Mouse (Mus musculus): Measurements from ENCODE around the gene Tmbim7. TPM values are rescaled to one million over a fixed set of nuclear protein-coding genes. Genes with fewer than 3 reads are reported as not detected.
A peak's percentile ranks its signal among the peaks of the same experiment; 100 is the strongest.
"Not testable (repeated sequence)": the region's sequence is repeated elsewhere in the genome, so short reads cannot be mapped to it uniquely, and the experiment has no call there.

Tmbim7 gene
- total RNA-seq (2015; ENCODE audit: low replicate concordance) (not detected in 2 replicates), total RNA-seq (2017; ENCODE audit: low replicate concordance) (not detected in 2 replicates)

DNA sequence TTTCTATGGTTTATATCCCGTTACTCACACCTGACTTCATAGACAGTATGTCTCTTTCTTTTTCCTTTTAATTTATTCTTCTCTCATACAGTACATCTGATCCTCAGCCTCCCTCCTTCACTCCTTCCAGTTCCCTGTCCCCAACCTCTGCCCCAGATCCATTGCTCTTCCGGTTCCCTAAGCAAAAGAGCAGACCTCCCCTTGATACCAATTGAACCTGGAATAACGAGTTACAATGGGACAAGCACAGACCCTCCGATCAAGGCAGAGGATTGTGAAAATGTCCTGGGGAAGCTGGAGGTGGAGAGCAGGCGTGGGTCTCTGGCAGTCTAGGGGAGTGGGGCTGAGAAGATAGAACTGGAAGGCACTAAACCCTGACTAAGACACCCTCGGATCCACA is at the start of gene Tmbim7:
Tmbim7 (plus strand) TSS at position 301 of the 400 bp plus-strand sequence.
- ATAC-seq (replicated peaks; ENCODE audit: low FRiP score, poor library complexity, severe bottlenecking): no peak

DNA sequence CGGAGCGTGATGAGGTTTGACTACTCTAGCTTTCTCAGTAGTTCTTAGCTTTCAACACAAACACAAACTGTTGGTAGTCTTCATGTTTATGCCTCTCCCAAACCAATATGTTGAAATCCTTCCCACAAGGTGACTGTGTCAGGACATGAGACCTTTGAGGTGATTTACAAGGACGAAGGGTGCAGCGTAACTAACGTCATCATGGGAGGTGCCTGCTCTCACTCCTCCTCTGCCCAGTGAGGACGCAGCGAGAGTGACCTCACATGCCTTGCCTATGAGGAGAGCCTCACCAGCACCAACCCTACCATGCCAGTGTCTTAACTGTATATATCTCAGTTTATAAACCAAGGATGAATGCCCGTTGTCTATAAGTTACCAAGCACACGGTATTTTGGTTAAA is 43.9 kb upstream of the Tmbim7 start:
- ATAC-seq (replicated peaks; ENCODE audit: low FRiP score, poor library complexity, severe bottlenecking): no peak

DNA sequence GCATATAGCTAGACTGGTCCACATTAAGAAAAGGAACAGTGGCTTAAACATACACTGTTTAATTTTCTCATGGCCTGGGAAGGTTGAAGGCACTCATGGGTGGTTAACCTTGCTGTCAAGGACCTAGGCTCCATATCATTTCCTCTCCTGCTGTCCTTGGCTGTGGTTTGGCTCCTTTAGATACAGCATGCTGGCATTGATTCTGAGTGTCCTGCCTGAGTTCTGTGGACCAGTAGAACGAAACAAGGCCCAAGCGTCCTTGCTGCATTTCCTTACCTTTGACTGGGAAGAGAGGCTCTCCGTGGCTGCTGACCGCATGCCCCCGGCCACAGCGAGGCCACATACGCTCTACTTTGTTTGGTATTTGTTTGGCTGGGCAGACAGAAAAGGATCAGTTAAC is 41.7 kb upstream of the Tmbim7 start:
- no peak for ATAC-seq (replicated peaks; ENCODE audit: low FRiP score, poor library complexity, severe bottlenecking)

DNA sequence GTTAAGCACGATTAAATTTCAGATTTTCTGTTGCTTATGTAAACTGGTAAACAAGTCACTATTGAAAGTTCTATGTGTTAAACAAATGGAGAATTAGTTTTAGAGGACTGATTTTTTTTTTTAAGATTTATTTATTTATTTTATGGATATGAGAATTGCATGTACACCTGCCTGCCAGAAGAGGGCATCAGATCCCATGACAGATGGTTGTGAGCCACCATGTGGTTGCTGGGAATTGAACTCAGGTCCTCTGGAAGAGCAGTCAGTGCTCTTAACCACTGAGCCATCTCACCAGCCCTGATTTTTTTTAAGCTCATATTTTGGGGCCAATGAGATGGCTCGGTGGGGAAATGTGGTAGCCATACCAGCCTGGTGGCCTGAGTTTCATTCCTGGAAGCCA is 39.1 kb upstream of the Tmbim7 start:
- ATAC-seq (replicated peaks; ENCODE audit: low FRiP score, poor library complexity, severe bottlenecking): not testable (repeated sequence)

DNA sequence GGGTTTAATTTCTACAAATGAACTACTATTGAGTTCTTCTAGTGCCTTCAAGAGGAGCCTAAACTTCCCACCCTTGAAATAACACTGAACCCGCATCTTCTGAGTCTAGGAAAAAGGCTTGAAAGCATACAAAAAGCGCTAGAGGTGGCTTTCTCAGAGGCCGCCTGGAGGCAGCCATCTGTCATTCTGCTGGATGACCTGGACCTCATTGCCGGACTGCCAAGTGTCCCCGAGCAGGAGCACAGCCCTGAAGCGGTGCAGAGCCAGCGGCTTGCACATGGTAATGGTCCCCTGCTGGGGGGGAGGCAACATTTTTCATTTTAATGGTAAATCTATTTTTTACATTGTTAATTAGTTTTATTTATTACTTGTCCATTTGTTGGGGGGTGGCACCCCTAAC is 30.5 kb upstream of the Tmbim7 start:
- no peak for ATAC-seq (replicated peaks; ENCODE audit: low FRiP score, poor library complexity, severe bottlenecking)

DNA sequence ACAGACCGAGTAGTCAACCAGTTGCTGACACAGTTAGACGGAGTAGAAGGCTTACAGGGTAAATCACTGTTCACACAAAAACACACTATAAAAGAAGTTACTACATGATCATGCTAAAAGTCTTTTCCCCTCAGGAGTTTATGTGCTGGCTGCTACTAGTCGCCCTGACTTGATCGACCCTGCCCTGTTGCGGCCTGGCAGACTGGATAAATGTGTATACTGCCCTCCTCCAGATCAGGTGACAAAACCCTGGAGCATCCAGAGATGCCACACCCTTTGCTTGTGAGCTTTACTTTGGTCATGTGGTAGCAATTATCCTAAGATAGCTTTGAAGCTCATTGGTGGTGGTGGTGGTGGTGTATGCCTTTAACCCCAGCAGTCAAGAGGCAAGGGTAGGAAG is 20.9 kb upstream of the Tmbim7 start:
- no peak for ATAC-seq (replicated peaks; ENCODE audit: low FRiP score, poor library complexity, severe bottlenecking)

DNA sequence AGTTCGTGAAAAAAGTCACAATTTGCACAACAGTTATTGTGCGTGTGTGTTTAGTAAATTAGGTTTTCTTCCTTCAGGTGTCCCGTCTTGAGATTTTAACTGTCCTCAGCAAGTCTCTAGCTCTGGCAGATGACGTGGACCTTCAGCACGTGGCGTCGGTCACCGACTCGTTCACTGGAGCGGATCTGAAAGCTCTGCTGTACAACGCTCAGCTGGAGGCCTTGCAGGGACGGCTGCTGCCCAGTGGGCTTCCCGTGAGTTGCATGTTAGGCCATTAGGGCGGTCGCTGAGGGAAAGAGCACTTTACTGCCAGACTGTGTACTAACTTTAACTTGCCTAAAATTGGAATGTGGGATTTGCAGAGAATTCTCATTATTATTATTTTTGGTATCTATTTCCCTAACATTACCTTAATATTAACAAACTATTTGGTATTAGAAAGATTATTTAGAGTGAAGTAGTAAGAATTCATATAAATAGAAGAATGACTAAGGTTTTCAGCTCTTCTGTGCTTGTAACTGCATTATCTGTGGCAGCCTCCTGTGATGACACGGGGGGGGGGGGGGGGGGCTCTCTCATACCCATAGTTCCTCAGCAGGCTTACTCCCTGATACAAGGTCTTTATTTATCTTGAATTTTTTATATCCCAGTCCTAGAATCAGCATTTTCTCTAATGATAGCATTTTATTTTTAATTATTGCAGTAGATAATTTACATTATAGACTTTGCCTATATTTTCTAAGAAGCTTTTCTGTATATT is 19.3 kb upstream of the Tmbim7 start:
- ATAC-seq (replicated peaks; ENCODE audit: low FRiP score, poor library complexity, severe bottlenecking): no peak

DNA sequence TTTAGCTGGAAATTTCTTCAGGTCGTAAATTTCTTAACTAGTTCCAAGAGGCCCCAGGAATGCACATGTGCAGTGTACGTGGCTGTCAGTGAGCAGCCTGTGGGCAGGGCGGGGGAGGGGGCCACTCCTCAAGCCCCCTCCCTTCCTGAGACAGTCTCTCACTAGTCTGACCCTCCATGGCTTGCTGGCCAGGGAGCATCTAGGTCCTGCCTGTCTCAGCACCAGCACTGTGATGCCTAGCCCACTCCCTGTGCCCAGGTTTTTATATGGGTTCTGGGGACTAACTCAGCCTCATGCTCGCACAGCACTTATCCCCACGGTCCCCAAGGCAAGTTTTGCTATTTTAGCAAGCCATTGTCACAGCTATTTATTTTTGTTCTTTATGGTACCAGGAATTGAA is 18.7 kb upstream of the Tmbim7 start:
- ATAC-seq (replicated peaks; ENCODE audit: low FRiP score, poor library complexity, severe bottlenecking): no peak

DNA sequence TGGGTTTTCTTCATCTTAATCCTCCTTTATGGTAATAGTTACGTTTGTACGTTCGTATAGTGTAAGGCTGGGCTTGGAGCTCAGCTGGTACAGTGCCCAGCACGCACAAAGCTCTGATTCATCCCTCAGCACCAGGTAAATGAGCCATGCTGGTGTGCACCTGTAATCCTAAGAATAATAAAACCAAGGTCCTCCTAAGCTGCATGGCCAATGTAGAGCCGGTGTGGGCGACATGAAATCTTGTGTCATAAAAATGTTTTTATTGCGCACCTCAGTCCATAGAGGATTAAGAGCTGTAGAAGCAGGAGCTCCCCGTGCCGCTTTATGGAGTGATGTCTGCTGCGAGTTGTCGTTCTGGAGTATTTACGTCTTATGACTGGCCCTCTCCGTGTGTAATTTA is 17.7 kb upstream of the Tmbim7 start:
- no peak for ATAC-seq (replicated peaks; ENCODE audit: low FRiP score, poor library complexity, severe bottlenecking)

DNA sequence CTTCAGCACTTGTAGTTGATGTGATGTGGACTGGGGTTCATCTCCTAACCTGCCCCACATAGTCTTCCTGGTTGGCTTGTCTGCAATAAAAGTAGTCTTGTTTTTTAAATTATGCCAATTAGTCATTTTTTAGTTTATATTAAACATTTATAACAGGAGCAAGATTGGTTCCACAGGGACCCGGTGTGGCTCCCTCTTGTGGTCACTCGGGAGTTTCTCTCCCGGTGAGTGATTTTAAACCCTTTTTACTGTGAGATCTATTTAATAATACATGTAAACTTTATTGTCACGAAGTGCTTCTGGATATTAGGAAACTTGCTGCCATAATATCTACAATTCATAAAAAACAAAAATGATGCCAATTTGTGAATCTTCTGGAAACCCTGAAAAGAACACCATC is 17.0 kb upstream of the Tmbim7 start:
- ATAC-seq (replicated peaks; ENCODE audit: low FRiP score, poor library complexity, severe bottlenecking): 0 out of 2 replicates have a peak, but pooled peaks have one; percentile 72

DNA sequence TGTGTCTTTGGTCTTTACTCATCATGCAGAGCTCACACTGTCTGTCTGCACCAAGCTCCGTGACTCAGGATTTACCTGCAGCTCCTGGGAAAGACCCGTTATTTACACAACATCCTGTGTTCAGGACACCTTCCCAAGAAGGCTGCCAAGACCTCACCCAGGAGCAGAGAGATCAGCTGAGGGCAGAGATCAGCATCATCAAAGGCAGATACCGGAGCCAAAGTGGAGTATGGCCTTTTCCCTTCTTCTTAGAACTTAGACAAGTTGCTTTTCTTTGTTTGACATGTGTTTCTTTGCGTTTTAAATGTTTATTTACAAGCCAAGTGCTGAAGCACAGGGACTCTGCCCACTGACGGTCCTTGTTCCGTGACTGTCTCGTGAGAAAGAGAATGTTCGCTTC is 15.7 kb upstream of the Tmbim7 start:
- no peak for ATAC-seq (replicated peaks; ENCODE audit: low FRiP score, poor library complexity, severe bottlenecking)

DNA sequence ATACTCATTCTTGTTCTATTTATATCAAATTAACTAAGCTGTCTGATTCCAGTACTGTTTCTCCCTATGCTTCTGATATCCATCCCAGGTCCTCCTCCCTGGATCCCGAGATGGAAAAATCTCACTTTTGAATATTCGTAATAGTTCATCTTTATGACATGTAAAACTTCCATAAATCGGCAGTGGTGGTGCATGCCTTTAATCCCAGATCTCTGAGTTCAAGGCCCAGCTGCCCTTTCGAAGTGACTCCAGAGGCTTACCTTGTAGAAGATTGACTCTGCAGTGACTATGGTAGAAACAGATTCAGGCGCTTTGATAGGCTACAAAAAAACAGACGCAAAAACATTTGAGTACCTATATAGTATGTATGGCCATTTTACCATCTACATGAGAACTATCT is 6.4 kb upstream of the Tmbim7 start:
- no peak for ATAC-seq (replicated peaks; ENCODE audit: low FRiP score, poor library complexity, severe bottlenecking)

DNA sequence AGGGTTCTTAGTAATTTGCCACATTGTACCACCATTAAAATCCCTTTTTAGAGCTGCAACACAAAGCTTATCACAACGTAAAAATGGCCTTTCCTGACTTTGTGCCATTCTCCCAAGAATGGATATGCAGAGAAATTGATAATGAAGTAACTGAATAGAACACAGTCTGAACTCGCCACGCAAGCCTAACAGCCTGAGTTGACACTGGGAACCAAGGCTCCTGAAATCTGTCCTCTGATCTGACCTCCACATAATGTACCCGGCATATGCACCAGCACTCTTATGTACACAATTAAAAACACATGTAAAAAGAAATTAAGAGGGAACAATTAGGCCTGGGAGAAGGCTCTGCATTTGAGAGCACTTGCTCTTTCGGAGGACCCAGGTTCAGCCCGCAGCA is 5.7 kb upstream of the Tmbim7 start:
- no peak for ATAC-seq (replicated peaks; ENCODE audit: low FRiP score, poor library complexity, severe bottlenecking)

DNA sequence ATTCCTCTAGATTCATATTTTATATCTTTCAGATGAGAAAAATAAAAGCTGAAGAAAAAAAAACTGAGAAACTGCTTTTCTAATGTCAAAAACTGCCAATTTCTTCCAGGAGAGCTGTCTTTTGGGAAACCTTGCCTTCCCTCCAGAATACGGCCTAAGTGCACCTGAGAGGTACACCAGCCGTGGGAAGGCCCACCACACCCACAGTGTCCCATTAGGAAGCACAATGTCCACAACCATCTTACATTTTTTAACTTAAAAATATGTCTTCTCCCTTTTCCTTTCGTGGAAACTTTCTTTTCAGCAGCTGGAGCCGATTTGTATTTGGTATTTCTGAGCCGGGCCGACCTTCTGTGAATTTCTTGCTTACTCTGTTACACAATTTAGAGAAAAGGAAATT is 4.4 kb upstream of the Tmbim7 start:
- peak; percentile 53; the same call in 1 of the 2 replicates for ATAC-seq (replicated peaks; ENCODE audit: low FRiP score, poor library complexity, severe bottlenecking)

DNA sequence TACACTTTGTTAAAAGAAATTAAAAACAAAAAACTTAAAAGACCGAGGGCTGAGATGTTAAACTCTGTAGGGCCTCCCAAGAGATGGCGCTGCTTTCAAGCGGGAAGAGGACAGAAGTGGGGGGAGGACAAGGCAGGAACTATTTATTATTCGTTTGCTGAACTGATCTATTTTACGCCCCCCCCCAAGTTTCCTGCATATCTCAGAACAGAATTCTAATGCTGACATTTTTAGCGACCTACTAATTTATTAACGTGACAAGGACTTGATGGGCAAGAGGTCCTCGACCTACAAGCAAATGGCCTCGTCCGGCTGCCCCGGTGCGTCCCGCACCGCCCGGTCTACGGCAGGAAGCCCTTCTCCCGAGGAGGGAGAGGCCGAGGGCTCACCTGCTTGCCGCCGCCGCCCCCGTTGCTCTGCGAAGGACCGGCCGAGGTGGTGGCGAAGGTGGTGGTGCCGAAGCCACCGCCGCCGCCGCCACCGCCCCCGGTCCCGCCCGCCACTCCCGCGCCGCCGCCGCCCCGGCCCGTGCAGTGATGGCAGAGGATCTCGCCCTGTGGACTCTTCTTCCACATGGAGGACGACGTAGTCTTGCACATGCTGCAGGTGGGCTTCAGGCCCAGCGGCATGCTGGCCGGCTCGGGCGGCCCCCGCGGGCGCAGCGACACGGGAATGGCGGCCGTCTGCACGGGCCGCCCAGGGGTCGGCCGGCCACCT is 3.8 kb upstream of the Tmbim7 start:
- peak; percentile 74 for ATAC-seq (replicated peaks; ENCODE audit: low FRiP score, poor library complexity, severe bottlenecking)

DNA sequence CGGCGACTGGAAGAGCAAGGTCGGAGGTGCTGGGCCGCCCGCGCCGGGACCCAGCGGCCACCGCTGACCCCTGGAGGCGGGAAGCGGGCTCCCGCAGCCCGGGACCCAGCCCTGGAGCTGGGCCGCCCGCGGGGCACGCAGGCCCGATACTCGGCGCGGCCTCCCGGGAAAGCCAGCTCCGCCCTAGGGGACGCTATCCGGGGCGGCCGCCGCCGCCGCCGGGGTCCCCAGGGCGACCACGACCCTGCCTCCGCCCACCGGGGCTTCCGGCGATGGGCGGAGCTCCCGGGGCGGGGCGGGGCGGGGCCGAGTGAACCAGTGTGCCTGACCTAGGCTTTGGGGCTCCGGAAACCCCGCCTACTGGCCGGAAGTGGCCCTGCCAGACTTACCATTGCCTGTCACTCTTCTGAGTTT is 3.3 kb upstream of the Tmbim7 start:
- peak; percentile 94 for ATAC-seq (replicated peaks; ENCODE audit: low FRiP score, poor library complexity, severe bottlenecking)

DNA sequence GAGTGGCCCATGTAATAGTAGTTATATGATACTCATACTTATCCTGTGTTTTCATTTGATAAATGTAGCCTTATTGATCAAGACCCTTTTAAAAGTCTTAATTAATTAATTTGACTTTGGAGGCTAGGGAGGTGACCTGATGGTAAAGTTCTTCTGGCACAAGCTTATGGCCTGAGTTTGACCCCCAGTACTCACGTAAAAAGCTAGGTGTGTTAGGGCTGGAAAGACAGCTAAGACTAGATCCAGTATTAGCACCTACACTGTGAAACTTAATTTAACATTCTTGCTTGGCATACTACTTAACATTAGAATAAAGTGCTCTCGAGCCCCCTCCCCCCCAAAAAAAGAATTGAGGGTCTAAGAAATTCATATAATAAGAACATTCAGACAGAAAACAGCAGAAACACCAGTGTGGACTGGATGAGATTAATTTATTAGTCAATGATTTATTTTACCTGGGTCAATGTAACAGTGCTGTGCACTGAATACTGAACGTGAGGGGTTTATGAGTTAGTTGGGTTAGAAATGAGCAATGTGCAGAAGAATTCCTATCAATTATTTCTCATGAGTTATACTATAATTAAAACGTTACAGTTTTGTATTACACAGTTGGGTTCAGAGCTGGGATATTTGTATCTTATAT is 2.7 kb upstream of the Tmbim7 start:
- ATAC-seq (replicated peaks; ENCODE audit: low FRiP score, poor library complexity, severe bottlenecking): no peak

DNA sequence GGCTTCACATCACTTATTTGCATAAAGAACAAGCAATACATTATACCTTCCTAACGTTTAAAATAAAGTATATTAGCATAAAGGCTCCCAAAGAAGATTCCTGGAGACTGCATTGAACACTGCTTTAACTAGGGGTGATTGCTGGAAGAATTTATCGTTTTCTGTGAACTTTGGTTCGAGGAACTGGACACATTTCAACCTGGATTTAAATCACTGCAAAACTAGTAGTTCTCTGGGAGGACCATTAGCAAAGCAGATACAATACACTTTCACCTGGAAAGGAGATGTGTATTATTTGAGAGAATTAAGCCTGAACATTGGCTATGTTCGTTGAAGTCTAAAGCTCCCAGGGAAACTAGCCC is 2.2 kb upstream of the Tmbim7 start:
- ATAC-seq (replicated peaks; ENCODE audit: low FRiP score, poor library complexity, severe bottlenecking): no peak

DNA sequence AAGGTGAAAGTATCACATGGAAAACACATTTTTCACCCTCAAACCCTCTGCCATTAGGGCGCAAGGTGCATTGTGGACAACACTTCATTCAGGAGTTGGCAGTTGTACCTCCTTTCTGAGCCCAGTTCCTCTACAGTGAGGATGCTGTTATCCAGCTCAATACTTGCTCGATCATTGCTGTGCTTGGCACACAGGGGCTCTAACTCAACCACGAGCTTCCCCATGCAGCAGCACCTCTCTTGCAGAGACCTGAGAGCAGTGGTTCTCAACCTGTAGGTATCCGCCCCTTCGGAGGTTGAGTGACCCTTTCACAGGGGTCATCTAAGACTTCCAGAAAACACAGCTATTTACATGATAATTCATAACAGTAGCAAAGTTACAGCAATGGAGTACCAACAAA is 640 bp downstream of the Tmbim7 start:
- ATAC-seq (replicated peaks; ENCODE audit: low FRiP score, poor library complexity, severe bottlenecking): no peak

DNA sequence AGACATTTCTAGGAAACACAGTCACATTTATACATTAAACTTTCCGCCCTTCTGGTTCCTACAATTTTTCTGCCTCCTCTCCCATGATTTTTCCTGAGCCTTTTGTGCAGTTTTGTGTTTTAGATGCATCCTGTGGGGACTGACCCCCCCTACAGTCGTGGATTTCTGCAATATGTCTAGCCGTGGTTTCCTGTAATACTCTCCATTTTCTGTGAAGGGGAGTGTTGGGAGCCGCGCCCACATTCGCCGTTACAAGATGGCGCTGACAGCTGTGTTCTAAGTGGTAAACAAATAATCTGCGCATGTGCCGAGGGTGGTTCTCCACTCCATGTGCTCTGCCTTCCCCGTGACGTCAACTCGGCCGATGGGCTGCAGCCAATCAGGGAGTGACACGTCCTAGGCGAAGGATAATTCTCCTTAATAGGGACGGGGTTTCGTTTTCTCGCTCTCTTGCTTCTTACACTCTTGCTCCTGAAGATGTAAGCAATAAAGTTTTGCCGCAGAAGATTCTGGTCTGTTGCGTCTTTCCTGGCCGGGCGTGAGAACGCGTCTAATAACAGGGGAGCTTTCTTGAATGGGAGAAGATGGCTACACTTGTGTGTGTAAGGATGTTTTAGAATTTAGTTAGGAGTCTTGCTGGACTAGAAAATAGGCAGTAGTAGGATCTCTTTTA is 2.1 kb downstream of the Tmbim7 start:
- not testable (repeated sequence) for ATAC-seq (replicated peaks; ENCODE audit: low FRiP score, poor library complexity, severe bottlenecking)
